8 mouse cellular contexts compared by ENCODE assay signal in genomic region chr7:27195681-27196611, GRCm38 (mm10). TPM values are rescaled to one million over a fixed set of nuclear protein-coding genes. Genes with fewer than 3 reads are reported as not detected.
A peak's percentile ranks its signal among the peaks of the same experiment; 100 is the strongest.
DNase-seq lines count a peak whose midpoint lies in the region; ATAC-seq lines count a peak whose summit lies in the region.

Gene BC024978, plus strand, starts transcription at chr7:27195781.
Gene Snrpa, minus strand, starts transcription at chr7:27196271.

- peak; percentile 98 for DNase-seq in adrenal gland, adult (ENCODE audit: inconsistent age in 2 of 2, low spot score in 1 of 2)
- peak; percentile 99 for DNase-seq in embryo, embryonic 10.5 days (ENCODE audit: low spot score)
- peak; percentile 96 for DNase-seq in gastrocnemius, postnatal 14 days
- DNase-seq in left cerebral cortex, postnatal 10 days (ENCODE audit: extremely low spot score in 1 of 2, low spot score in 2 of 2) = peak; percentile 97 to 99
- peak; percentile 95 for DNase-seq in right cerebral cortex, postnatal 25 days
- DNase-seq in urinary bladder, postnatal 4 days (ENCODE audit: low spot score in 2 of 2) = peak; percentile 95 to 96

- intact Hi-C loops in gastrocnemius, postnatal 14 days (cut with DNase I; ENCODE audit: low total_unique reads) = no loop called here
- intact Hi-C loops in left cerebral cortex, postnatal 10 days (cut with DNase I) = no loop called here

- ATAC-seq in inflammation-experienced regulatory T-cells, adult 6 months = peak; percentile 95
- peak; percentile 96 for ATAC-seq in megakaryocyte-erythroid progenitor cell, adult 5-6 weeks (replicated peaks; ENCODE audit: low FRiP score, low TSS enrichment, poor library complexity, severe bottlenecking)

RNA-seq across cellular contexts. Expression of gene BC024978, which starts in this region (rescaled TPM):
- total RNA-seq in gastrocnemius, postnatal 14 days (2021) = 10 to 100 TPM; 11.8 to 13.4 TPM
- polyA plus RNA-seq in inflammation-experienced regulatory T-cells, adult 6 months (2017; shearing (Covaris generic)) = 1 to 10 TPM; 2.2 to 5.9 (median 5.2) TPM
- total RNA-seq in left cerebral cortex, postnatal 10 days (2021) = 10 to 100 TPM; 19.7 to 21.5 TPM
- 6.9 and 7.0 TPM in 2 replicates for total RNA-seq in megakaryocyte-erythroid progenitor cell, adult 5-6 weeks (2014; fragmentation: Nextera tagmentation)
- total RNA-seq in megakaryocyte-erythroid progenitor cell, adult 5-6 weeks (2017) = 1.3 and 4.9 TPM in 2 replicates

RNA-seq across cellular contexts. Expression of gene Snrpa, which starts in this region (rescaled TPM):
- total RNA-seq in gastrocnemius, postnatal 14 days (2021) = 10 to 100 TPM; 32.2 to 34.7 TPM
- polyA plus RNA-seq in inflammation-experienced regulatory T-cells, adult 6 months (2017; shearing (Covaris generic)) = 10 to 100 TPM; 63.4 to 96.0 (median 77.8) TPM
- total RNA-seq in left cerebral cortex, postnatal 10 days (2021) = 10 to 100 TPM; 83.9 to 84.3 TPM
- 297 and 325 TPM in 2 replicates for total RNA-seq in megakaryocyte-erythroid progenitor cell, adult 5-6 weeks (2014; fragmentation: Nextera tagmentation)
- 90.7 and 109 TPM in 2 replicates for total RNA-seq in megakaryocyte-erythroid progenitor cell, adult 5-6 weeks (2017)

Comparison
In these comparisons a context has a peak if more than half of its experiments do, and no peak if none do; other contexts are left out.
1. Peak in every context shown above with its lines: DNase-seq and ATAC-seq.